Mouse (Mus musculus): Measurements from ENCODE around the gene Timp2. TPM values are rescaled to one million over a fixed set of nuclear protein-coding genes. Genes with fewer than 3 reads are reported as not detected.

The Timp2 gene
- polyA plus RNA-seq, 1 experiment: 78.8 TPM

DNA sequence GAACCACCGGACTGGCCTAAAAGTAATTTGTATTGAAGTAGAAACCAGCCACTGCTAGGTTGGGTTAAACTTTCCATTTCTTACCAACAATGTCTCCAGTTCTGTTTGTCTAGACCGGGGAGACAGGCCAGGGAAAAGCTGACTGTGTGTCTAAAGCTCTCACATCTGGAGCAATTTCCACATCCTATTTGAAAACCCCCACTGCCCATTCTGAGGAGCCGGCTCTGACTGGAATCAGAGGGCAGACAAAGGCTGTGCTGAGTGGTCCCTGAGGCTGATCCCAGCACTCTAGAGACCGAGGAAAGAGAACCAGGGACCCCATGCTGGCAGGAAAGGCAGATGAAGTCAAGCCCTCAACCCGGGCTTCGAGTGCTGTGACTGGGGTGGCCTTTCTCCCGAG is 17.1 kb upstream of the Timp2 start:
- TF ChIP-seq CTCF (IDR thresholded peaks at IDR 0.05; ENCODE audit: borderline replicate concordance, control insufficient read depth, extremely low read depth, insufficient read depth, low read length, poor library complexity) (no peak), POLR2A (IDR thresholded peaks at IDR 0.05; ENCODE audit: control insufficient read depth, extremely low read depth, insufficient read depth, low read length, poor library complexity) (no peak)
- no peak overlapping the region for H3K27ac ChIP-seq (ENCODE audit: control insufficient read depth, insufficient read depth, low read length)
- H3K4me1 ChIP-seq (replicated peaks; ENCODE audit: control insufficient read depth, insufficient read depth, low read length): no peaks in the 10 kb centered on the region
- H3K27me3 ChIP-seq (ENCODE audit: control insufficient read depth, insufficient read depth, low read length): no peaks in the 10 kb centered on the region
- H3K4me3 ChIP-seq (ENCODE audit: control insufficient read depth, insufficient read depth, low read length): no peak overlapping the region
- 93% methylated on average over 7 of the region's 7 CpGs for WGBS
- H3K36me3 ChIP-seq (ENCODE audit: control insufficient read depth, insufficient read depth, low read length): no peaks in the 10 kb centered on the region
- DNase-seq: no peak

DNA sequence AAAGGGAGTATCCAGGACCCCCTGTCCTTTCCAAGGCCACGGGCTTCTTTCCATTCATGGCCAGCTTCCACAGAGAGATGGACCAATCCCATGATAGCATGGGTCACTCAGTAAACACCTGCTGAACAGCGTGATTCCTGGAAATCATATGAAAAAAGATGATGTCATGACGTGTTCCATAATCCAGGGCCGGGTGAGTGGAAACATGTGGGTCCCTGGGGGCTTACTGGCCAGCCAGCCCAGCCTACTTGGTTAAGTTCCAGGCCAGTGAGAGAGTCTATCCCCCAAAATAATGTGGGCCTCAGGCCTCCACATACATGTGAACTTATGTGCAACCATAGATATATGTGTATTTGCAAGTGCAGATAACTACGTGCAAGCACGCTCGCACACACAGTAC is 16.3 kb upstream of the Timp2 start:
- no peaks in the 10 kb centered on the region for H3K27me3 ChIP-seq (ENCODE audit: control insufficient read depth, insufficient read depth, low read length)
- H3K27ac ChIP-seq (ENCODE audit: control insufficient read depth, insufficient read depth, low read length): no peak overlapping the region
- no peaks in the 10 kb centered on the region for H3K36me3 ChIP-seq (ENCODE audit: control insufficient read depth, insufficient read depth, low read length)
- H3K4me3 ChIP-seq (ENCODE audit: control insufficient read depth, insufficient read depth, low read length): no peak overlapping the region
- TF ChIP-seq CTCF (IDR thresholded peaks at IDR 0.05; ENCODE audit: borderline replicate concordance, control insufficient read depth, extremely low read depth, insufficient read depth, low read length, poor library complexity) (no peak), POLR2A (IDR thresholded peaks at IDR 0.05; ENCODE audit: control insufficient read depth, extremely low read depth, insufficient read depth, low read length, poor library complexity) (no peak)
- DNase-seq: no peak
- WGBS: 95% methylated on average over 7 of the region's 7 CpGs
- H3K4me1 ChIP-seq (replicated peaks; ENCODE audit: control insufficient read depth, insufficient read depth, low read length): no peaks in the 10 kb centered on the region

- no peak for TF ChIP-seq CTCF (IDR thresholded peaks at IDR 0.05; ENCODE audit: borderline replicate concordance, control insufficient read depth, extremely low read depth, insufficient read depth, low read length, poor library complexity)
- TF ChIP-seq POLR2A (IDR thresholded peaks at IDR 0.05; ENCODE audit: control insufficient read depth, extremely low read depth, insufficient read depth, low read length, poor library complexity): no peak
- 81% methylated on average over 8 of the region's 8 CpGs for WGBS
- H3K36me3 ChIP-seq (ENCODE audit: control insufficient read depth, insufficient read depth, low read length): no peaks in the 10 kb centered on the region
- H3K4me3 ChIP-seq (ENCODE audit: control insufficient read depth, insufficient read depth, low read length): no peak overlapping the region
- DNase-seq: no peak
- H3K27me3 ChIP-seq (ENCODE audit: control insufficient read depth, insufficient read depth, low read length): no peaks in the 10 kb centered on the region
- no peaks in the 10 kb centered on the region for H3K4me1 ChIP-seq (replicated peaks; ENCODE audit: control insufficient read depth, insufficient read depth, low read length)
- H3K27ac ChIP-seq (ENCODE audit: control insufficient read depth, insufficient read depth, low read length): no peak overlapping the region
Measured at GRCm38 (mm10) chr11:118369657-118370056, 14.1 kb upstream of the Timp2 start.

- no peaks in the 10 kb centered on the region for H3K36me3 ChIP-seq (ENCODE audit: control insufficient read depth, insufficient read depth, low read length)
- no peak for TF ChIP-seq POLR2A (IDR thresholded peaks at IDR 0.05; ENCODE audit: control insufficient read depth, extremely low read depth, insufficient read depth, low read length, poor library complexity)
- TF ChIP-seq CTCF (IDR thresholded peaks at IDR 0.05; ENCODE audit: borderline replicate concordance, control insufficient read depth, extremely low read depth, insufficient read depth, low read length, poor library complexity): no peak
- H3K27me3 ChIP-seq (ENCODE audit: control insufficient read depth, insufficient read depth, low read length): no peaks in the 10 kb centered on the region
- H3K4me1 ChIP-seq (replicated peaks; ENCODE audit: control insufficient read depth, insufficient read depth, low read length): no peaks in the 10 kb centered on the region
- DNase-seq: no peak
- H3K4me3 ChIP-seq (ENCODE audit: control insufficient read depth, insufficient read depth, low read length): no peak overlapping the region
- WGBS: 83% methylated on average over 5 of the region's 5 CpGs
- no peak overlapping the region for H3K27ac ChIP-seq (ENCODE audit: control insufficient read depth, insufficient read depth, low read length)
Measured at GRCm38 (mm10) chr11:118369251-118369650, 13.7 kb upstream of the Timp2 start.

GRCm38 (mm10) chr11:118368330-118368729 is 12.8 kb upstream of the Timp2 start:
- 65% methylated on average over 3 of the region's 3 CpGs for WGBS
- Histone ChIP-seq H3K36me3 (ENCODE audit: control insufficient read depth, insufficient read depth, low read length) (no peaks in the 10 kb centered on the region), H3K4me3 (ENCODE audit: control insufficient read depth, insufficient read depth, low read length) (no peak overlapping the region), H3K4me1 (replicated peaks; ENCODE audit: control insufficient read depth, insufficient read depth, low read length) (no peaks in the 10 kb centered on the region), H3K27me3 (ENCODE audit: control insufficient read depth, insufficient read depth, low read length) (no peaks in the 10 kb centered on the region), H3K27ac (ENCODE audit: control insufficient read depth, insufficient read depth, low read length) (no peak overlapping the region)
- peak; percentile 37 for DNase-seq
- TF ChIP-seq CTCF (IDR thresholded peaks at IDR 0.05; ENCODE audit: borderline replicate concordance, control insufficient read depth, extremely low read depth, insufficient read depth, low read length, poor library complexity) (no peak), POLR2A (IDR thresholded peaks at IDR 0.05; ENCODE audit: control insufficient read depth, extremely low read depth, insufficient read depth, low read length, poor library complexity) (no peak)

GRCm38 (mm10) chr11:118366559-118366958 is 11.0 kb upstream of the Timp2 start:
- TF ChIP-seq POLR2A (IDR thresholded peaks at IDR 0.05; ENCODE audit: control insufficient read depth, extremely low read depth, insufficient read depth, low read length, poor library complexity) (no peak), CTCF (IDR thresholded peaks at IDR 0.05; ENCODE audit: borderline replicate concordance, control insufficient read depth, extremely low read depth, insufficient read depth, low read length, poor library complexity) (no peak)
- no peak overlapping the region for H3K27ac ChIP-seq (ENCODE audit: control insufficient read depth, insufficient read depth, low read length)
- H3K4me1 ChIP-seq (replicated peaks; ENCODE audit: control insufficient read depth, insufficient read depth, low read length): 0 out of 2 replicates have a peak, but pooled peaks cover 3% of the 10 kb centered on the region
- no peaks in the 10 kb centered on the region for H3K36me3 ChIP-seq (ENCODE audit: control insufficient read depth, insufficient read depth, low read length)
- H3K4me3 ChIP-seq (ENCODE audit: control insufficient read depth, insufficient read depth, low read length): no peak overlapping the region
- WGBS: 87% methylated on average over 8 of the region's 8 CpGs
- H3K27me3 ChIP-seq (ENCODE audit: control insufficient read depth, insufficient read depth, low read length): no peaks in the 10 kb centered on the region
- no peak for DNase-seq

DNA sequence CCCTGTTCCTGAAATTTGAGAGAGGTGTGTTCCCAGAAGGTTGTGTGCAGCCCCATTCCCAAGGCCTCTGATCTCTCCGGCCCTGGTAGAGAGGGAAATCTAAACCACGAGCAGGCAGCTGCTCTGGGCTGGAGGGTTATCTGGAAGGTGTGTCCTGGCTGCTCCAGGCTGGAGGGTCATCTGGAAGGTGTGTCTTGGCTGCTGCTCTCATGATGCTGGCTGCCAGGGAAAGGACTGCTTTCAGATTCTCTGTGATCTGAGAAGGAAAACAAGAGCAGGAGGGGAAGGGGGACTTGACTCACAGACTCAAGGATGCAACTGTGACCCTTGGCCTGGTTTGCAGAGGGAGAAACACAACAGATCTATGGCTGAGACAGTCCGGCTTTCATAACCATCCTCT is 10.6 kb upstream of the Timp2 start:
- no peaks in the 10 kb centered on the region for H3K36me3 ChIP-seq (ENCODE audit: control insufficient read depth, insufficient read depth, low read length)
- 92% methylated on average over 3 of the region's 3 CpGs for WGBS
- peaks cover 6% of the 10 kb centered on the region for H3K4me1 ChIP-seq (replicated peaks; ENCODE audit: control insufficient read depth, insufficient read depth, low read length)
- H3K27ac ChIP-seq (ENCODE audit: control insufficient read depth, insufficient read depth, low read length): no peak overlapping the region
- TF ChIP-seq POLR2A (IDR thresholded peaks at IDR 0.05; ENCODE audit: control insufficient read depth, extremely low read depth, insufficient read depth, low read length, poor library complexity) (no peak), CTCF (IDR thresholded peaks at IDR 0.05; ENCODE audit: borderline replicate concordance, control insufficient read depth, extremely low read depth, insufficient read depth, low read length, poor library complexity) (no peak)
- no peak overlapping the region for H3K4me3 ChIP-seq (ENCODE audit: control insufficient read depth, insufficient read depth, low read length)
- H3K27me3 ChIP-seq (ENCODE audit: control insufficient read depth, insufficient read depth, low read length): no peaks in the 10 kb centered on the region
- DNase-seq: no peak
